Mouse (Mus musculus): Measurements from ENCODE around the gene Olfr1358. TPM values are rescaled to one million over a fixed set of nuclear protein-coding genes. Genes with fewer than 3 reads are reported as not detected.
A peak's percentile ranks its signal among the peaks of the same experiment; 100 is the strongest.
"Not testable (repeated sequence)": the region's sequence is repeated elsewhere in the genome, so short reads cannot be mapped to it uniquely, and the experiment has no call there.

The Olfr1358 gene
- total and polyA plus RNA-seq, 2 experiments from 2014 or later: not detected

- Histone ChIP-seq H3K4me3 (ENCODE audit: low read depth, low read length) (no peak overlapping the region), H3K27ac (ENCODE audit: low read depth) (no peak overlapping the region), H3K9ac (replicated peaks; ENCODE audit: low read depth, low read length) (no peak overlapping the region), H3K9me3 (replicated peaks; ENCODE audit: control insufficient read depth, low read length) (no peaks in the 10 kb centered on the region), H3K4me2 (ENCODE audit: low read depth, low read length) (no peak overlapping the region), H3K27me3 (ENCODE audit: control insufficient read depth, insufficient read depth, low read length) (no peaks in the 10 kb centered on the region), H3K36me3 (replicated peaks; ENCODE audit: control insufficient read depth, insufficient read depth, low read length) (no peaks in the 10 kb centered on the region), H3K4me1 (ENCODE audit: control insufficient read depth, insufficient read depth) (no peaks in the 10 kb centered on the region)
- TF ChIP-seq CTCF (IDR thresholded peaks at IDR 0.05; ENCODE audit: low read depth): no peak
- no peak for TF ChIP-seq EP300 (IDR thresholded peaks at IDR 0.05; ENCODE audit: low read depth)
- no peak for ATAC-seq (ENCODE audit: insufficient read depth, low read depth)
- no peak for DNase-seq (ENCODE audit: low spot score)
- 43% methylated on average over 8 of the region's 8 CpGs for WGBS
Measured at GRCm38 (mm10) chr10:78474759-78475158, 42.5 kb upstream of the Olfr1358 start.

DNA sequence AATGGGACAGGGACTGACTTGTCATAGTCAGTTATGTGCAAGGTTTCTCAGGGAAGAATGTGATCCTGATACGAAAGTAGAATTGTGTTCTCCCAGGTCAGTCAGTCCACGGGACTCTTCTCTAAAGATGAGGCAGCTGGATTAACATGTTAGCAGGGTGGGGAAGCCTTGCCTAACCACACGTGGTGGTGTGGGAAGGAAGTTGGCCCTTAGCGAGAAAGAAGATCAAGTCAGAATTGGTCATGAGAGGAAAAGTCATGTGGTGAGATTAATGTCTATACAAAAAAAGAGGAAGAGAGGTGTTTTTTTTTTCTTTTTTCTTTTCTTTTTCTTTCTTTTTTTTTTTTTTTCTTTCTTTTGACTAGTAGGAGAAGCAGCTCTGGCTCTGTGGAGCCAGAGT, 40.4 kb upstream of the Olfr1358 start:
- TF ChIP-seq EP300 (IDR thresholded peaks at IDR 0.05; ENCODE audit: low read depth) (no peak), CTCF (IDR thresholded peaks at IDR 0.05; ENCODE audit: low read depth) (no peak)
- Histone ChIP-seq H3K36me3 (replicated peaks; ENCODE audit: control insufficient read depth, insufficient read depth, low read length) (no peaks in the 10 kb centered on the region), H3K27ac (ENCODE audit: low read depth) (no peak overlapping the region), H3K27me3 (ENCODE audit: control insufficient read depth, insufficient read depth, low read length) (no peaks in the 10 kb centered on the region), H3K4me3 (ENCODE audit: low read depth, low read length) (no peak overlapping the region), H3K4me2 (ENCODE audit: low read depth, low read length) (no peak overlapping the region), H3K9ac (replicated peaks; ENCODE audit: low read depth, low read length) (no peak overlapping the region), H3K4me1 (ENCODE audit: control insufficient read depth, insufficient read depth) (no peaks in the 10 kb centered on the region), H3K9me3 (replicated peaks; ENCODE audit: control insufficient read depth, low read length) (no peaks in the 10 kb centered on the region)
- no peak for ATAC-seq (ENCODE audit: insufficient read depth, low read depth)
- no peak for DNase-seq (ENCODE audit: low spot score)
- WGBS: 59% methylated on average over 4 of the region's 4 CpGs

DNA sequence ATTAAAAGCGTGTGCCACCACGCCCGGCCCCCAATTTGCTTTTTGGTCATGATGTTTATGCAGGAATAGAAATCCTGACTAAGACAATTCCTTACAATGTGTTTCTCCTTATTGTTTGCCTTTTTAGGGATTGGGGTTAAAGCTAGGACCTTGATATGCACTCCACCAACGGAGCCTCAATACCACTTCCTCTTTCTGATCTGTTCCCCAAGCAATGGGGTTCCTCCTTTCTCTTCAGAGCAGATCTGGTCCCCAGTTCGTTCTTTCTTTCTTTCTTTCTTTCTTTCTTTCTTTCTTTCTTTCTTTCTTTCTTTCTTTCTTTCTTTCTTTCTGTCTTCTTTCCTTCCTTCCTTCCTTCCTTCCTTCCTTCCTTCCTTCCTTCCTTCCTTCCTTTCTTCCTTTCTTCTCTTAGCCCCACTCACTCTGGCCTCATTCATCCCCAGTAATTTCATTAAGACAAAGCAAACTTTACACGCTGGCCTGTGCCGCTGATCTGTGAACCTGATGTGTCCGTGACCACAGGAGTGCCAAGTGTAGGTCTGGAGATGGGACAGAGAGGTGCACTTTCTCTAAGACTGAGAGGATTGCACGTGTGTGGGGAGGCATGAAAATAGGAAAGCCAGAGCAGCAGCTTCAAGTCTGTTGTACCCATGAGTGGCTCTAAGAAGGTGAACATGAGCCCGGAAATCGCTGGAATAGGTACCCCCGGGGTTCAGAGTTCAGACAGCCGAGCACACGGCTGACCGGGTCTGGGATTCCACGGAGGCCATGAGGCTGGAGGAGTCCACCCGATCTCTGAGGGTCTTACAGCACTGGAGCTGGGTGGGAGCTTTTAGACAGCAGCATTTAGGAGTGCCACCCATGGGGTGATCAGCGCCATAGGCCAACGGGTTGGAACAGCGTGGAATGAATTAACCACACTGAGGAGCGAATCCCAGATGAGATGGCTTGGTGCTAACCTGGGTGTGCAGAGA, 36.0 kb upstream of the Olfr1358 start:
- Histone ChIP-seq H3K9me3 (replicated peaks; ENCODE audit: control insufficient read depth, low read length) (no peaks in the 10 kb centered on the region), H3K4me2 (ENCODE audit: low read depth, low read length) (peak overlapping the region; percentile 87), H3K4me1 (ENCODE audit: control insufficient read depth, insufficient read depth) (peaks cover 6% of the 10 kb centered on the region; the same call in 1 of the 2 replicates), H3K4me3 (ENCODE audit: low read depth, low read length) (peak overlapping the region; percentile 52), H3K27me3 (ENCODE audit: control insufficient read depth, insufficient read depth, low read length) (0 out of 2 replicates have a peak, but pooled peaks cover 8% of the 10 kb centered on the region), H3K9ac (replicated peaks; ENCODE audit: low read depth, low read length) (no peak overlapping the region; the same call in 1 of the 2 replicates), H3K27ac (ENCODE audit: low read depth) (no peak overlapping the region), H3K36me3 (replicated peaks; ENCODE audit: control insufficient read depth, insufficient read depth, low read length) (no peaks in the 10 kb centered on the region)
- ATAC-seq (ENCODE audit: insufficient read depth, low read depth) (peak; percentile 24; the same call in 1 of the 2 replicates), DNase-seq (ENCODE audit: low spot score) (no peak)
- no peak for TF ChIP-seq EP300 (IDR thresholded peaks at IDR 0.05; ENCODE audit: low read depth)
- 39% methylated on average over 21 of the region's 21 CpGs for WGBS

- DNase-seq (ENCODE audit: low spot score): peak; percentile 41
- WGBS: 2% methylated on average over 35 of the region's 35 CpGs
- ATAC-seq (ENCODE audit: insufficient read depth, low read depth): peak; percentile 91
- peak overlapping the region; percentile 52 for H3K4me3 ChIP-seq (ENCODE audit: low read depth, low read length)
- no peak overlapping the region; the same call in none of the 2 replicates for H3K9ac ChIP-seq (replicated peaks; ENCODE audit: low read depth, low read length)
- H3K4me1 ChIP-seq (ENCODE audit: control insufficient read depth, insufficient read depth): peaks cover 6% of the 10 kb centered on the region; the same call in 1 of the 2 replicates
- peak overlapping the region; percentile 87 for H3K4me2 ChIP-seq (ENCODE audit: low read depth, low read length)
- no peaks in the 10 kb centered on the region for H3K9me3 ChIP-seq (replicated peaks; ENCODE audit: control insufficient read depth, low read length)
- H3K36me3 ChIP-seq (replicated peaks; ENCODE audit: control insufficient read depth, insufficient read depth, low read length): no peaks in the 10 kb centered on the region
- peaks cover 12% of the 10 kb centered on the region; the same call in 1 of the 2 replicates for H3K27me3 ChIP-seq (ENCODE audit: control insufficient read depth, insufficient read depth, low read length)
- TF ChIP-seq CTCF (IDR thresholded peaks at IDR 0.05; ENCODE audit: low read depth) (peak; percentile 25; the same call in 1 of the 2 replicates), EP300 (IDR thresholded peaks at IDR 0.05; ENCODE audit: low read depth) (no peak)
- H3K27ac ChIP-seq (ENCODE audit: low read depth): no peak overlapping the region
Measured at GRCm38 (mm10) chr10:78481928-78482499, 35.2 kb upstream of the Olfr1358 start.

DNA sequence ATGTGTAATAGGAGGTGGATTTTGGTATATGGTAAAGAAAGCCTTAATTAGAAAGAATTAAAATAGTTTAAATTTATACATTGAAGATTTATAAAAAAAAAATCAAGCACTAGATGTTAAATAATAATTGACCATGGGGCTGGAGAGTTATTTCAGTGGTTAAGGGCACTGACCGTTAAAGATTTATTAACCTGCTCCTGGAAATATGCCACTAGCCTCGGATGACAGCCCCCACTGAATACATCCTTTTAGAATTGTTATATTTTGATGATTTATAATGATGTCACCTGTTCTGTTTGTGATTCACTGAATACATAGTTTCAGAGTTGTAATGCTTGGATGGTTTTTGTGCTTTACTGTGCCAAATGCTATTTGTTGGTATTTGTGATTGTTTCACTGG, 31.9 kb upstream of the Olfr1358 start:
- not testable (repeated sequence) for DNase-seq (ENCODE audit: low spot score); H3K9ac ChIP-seq (replicated peaks; ENCODE audit: low read depth, low read length); H3K27ac ChIP-seq (ENCODE audit: low read depth); H3K4me1 ChIP-seq (ENCODE audit: control insufficient read depth, insufficient read depth); H3K4me2 ChIP-seq (ENCODE audit: low read depth, low read length); H3K9me3 ChIP-seq (replicated peaks; ENCODE audit: control insufficient read depth, low read length); H3K36me3 ChIP-seq (replicated peaks; ENCODE audit: control insufficient read depth, insufficient read depth, low read length); ATAC-seq (ENCODE audit: insufficient read depth, low read depth); H3K4me3 ChIP-seq (ENCODE audit: low read depth, low read length)
- 52% methylated on average over 2 of the region's 2 CpGs for WGBS
- H3K27me3 ChIP-seq (ENCODE audit: control insufficient read depth, insufficient read depth, low read length): peaks cover 18% of the 10 kb centered on the region
